Mouse (Mus musculus): Measurements from ENCODE around the gene Sp1.

The Sp1 gene

GRCm38 (mm10) chr15:102433173-102433572 lies 27.2 kb downstream of the Sp1 start:
- DNase-seq (ENCODE audit: low read depth) = no peak

DNA sequence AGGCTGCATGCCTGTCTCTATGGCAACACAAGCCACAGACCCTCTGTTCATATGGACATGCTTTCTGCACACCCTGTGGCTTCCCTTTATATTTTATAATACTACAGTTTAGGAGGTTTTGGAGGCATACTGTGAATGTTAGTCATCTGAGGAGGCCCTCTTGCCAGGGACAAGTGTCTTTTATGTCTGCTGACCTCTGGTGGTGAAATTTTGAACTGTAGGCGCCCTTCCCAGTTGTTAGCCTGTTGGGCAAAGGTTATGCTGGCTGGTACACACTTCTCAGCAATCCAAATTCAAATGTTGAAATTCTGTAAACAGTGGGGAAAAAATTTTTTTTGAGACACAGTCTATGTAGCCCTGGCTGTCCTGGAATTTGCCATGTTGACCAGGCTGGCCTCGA lies 36.5 kb downstream of the Sp1 start:
- peak; percentile 89 for DNase-seq (ENCODE audit: low read depth)

DNA sequence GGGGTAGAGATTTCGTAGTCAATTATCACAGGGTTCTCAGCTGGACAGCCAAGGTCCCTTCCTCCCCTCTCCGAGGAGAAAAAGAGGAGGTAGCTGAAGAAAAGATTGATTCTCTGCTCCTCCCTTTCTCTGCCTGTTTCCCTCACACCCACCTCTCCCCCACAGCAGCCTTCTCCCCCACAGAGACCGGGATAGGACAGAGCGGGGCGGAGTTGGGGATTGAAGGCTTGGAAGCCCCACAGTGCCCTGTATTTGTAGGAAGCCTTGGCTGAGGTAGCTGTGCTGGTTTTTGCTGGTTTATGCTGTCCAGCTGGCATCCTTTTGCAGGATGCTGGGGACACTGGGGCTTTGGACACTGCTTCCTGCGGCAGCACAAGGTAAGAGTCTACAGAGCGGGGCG lies 39.2 kb downstream of the Sp1 start, which contains the start of gene Amhr2:
Gene Amhr2, plus strand, starts transcription at position 222 of the 400 bp plus-strand sequence.
- no peak for DNase-seq (ENCODE audit: low read depth)

- DNase-seq (ENCODE audit: low read depth) = no peak
These were observed 40.5 kb downstream of the Sp1 start for GRCm38 (mm10) chr15:102446448-102446847.

DNA sequence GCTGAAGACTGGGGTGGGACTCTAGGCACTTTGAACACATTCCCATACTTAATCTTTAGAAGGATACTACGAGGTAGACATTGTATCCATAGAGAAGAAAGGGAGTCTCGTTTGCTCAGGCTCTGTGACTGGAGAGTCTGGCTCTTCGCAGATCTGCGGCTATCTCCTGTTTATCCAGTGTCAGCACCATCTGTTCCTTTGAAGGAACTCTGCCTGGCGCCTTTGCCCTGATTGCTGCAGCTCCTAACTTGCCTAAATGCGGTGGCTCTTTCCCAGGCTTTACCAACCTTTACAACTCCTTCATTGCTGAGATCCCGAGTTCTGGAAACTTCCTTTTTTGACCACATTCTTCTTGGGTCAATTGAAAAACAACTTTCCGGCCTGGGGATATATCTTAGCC lies 43.4 kb downstream of the Sp1 start:
- DNase-seq (ENCODE audit: low read depth) = no peak

DNA sequence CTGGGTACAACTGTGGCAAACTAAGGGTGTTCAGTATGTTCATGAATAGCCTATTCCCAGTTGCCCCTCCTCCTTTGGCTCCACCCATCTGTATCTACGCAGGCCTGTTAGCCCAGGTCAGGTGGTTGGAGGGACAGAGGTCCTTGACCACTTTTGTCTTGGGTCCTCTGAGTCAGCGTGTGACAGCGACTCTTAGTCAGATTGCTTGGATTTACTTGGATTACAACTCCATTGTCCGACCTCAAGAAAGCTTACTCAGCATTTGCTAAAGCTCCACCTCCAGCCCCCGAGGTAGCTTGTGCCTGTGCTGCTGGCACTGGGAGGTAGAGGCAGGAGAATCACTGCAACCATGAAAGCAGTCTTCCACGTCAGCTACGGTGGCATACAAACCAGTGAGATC lies 45.0 kb downstream of the Sp1 start:
- no peak for DNase-seq (ENCODE audit: low read depth)

DNA sequence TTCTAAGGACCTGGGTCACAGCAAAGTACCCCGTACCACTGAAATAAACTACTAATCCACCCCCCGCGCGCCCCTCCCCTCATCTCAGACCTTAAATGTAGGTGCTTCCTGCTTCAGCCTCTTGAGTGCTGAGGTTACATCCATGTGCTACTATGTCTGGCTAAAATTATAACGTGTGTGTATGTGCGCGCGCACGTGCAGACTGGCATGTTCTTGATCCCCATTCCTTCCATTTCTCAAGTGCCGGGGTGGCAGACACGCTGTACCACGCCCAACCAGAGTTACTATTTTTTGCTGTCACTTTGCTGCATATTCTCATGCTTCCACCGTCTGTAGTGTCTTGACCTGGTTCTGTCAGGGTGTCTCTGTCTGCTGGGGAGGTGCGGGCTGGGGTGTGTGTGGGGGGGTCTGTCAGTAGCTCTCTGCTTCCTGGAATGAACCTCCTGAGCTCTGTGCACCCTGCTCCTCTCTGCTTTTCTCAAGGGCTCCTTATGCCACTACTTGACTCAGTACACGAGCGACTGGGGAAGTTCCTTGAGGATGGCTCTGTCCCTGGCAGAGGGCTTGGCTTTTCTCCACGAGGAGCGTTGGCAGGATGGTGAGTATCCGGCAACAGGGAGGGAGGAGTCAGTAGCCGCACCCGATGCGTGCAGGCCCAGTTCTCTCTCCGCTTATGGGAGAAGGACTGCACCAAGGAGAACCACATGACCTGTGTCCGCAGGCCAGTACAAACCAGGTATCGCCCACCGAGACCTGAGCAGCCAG lies 45.9 kb downstream of the Sp1 start:
- no peak for DNase-seq (ENCODE audit: low read depth)

DNA sequence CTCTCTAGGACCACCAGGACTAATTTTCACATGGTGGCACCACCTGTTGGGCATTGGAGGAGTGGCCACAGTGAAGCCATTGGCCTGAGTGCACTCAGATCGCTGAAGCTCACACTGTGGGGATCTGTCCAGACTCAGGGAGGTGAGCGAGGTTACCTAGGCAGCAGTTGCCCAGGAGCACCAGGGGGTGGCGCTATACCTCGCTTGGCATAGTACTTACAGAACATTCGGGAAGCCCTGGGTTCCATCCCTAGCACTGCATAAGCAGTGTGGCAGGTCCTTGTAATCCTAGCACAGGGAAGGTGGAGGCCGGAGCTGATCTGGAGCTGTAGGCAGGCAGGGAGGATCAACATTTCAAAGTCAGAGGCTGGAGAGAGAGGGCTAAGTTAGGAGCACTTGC lies 50.0 kb downstream of the Sp1 start:
- peak; percentile 62 for DNase-seq (ENCODE audit: low read depth)

DNA sequence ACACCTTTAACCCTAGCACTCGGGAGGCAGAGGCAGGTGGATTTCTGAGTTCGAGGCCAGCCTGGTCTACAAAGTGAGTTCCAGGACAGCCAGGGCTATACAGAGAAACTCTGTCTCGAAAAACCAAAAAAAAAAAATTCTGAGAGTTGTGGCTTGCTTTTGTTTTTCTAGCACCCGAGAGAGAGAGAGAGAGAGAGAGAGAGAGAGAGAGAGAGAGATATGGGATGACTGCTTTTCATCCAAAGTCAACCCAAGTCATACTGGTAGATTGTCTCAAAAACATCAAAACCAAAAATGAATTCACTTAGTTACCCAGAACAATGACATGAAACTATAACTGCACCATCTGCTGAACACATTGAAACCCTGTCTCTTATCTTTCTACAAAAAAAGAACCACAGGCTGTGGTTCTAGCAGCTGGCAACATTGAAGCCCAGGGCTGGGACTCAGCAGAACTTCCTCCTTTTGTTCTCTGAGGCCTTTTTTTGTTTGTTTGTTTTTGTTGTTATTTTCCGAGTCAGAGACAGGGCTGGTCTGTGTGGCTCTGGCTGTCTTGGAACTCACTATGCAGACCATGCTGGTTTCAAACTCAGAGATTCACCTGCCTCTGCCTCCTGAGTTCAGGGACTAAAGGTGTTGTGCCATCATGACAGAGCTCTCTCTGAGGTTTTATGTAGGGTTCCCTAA lies 52.2 kb downstream of the Sp1 start:
- DNase-seq (ENCODE audit: low read depth) = peak; percentile 81

- DNase-seq (ENCODE audit: low read depth) = peak; percentile 99
These were observed 53.0 kb downstream of the Sp1 start, which contains the start of gene Prr13 for GRCm38 (mm10) chr15:102458904-102459317. Gene Prr13, plus strand, starts transcription at chr15:102459028.

DNA sequence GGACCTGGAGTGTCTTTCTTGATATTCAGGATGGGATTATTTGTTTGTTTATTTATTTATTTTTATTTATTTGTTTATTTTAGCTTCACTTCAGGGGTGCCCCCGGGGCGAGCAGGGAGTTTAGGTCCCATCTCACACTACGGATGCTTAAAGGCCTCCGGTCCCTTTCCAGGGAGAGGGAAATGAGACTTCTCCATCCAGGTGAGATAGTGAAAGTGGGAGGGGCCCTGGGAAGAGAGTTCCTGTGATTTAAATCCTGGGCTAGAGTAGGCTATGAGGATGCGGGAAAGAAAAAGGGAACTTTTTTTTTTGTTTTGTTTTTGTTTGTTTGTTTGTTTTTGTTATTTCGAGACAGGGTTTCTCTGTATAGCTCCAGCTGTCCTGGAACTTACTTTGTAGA lies 53.4 kb downstream of the Sp1 start:
- no peak for DNase-seq (ENCODE audit: low read depth)

- peak; percentile 53 for DNase-seq (ENCODE audit: low read depth)
These were observed 53.9 kb downstream of the Sp1 start for GRCm38 (mm10) chr15:102459847-102460246.

DNA sequence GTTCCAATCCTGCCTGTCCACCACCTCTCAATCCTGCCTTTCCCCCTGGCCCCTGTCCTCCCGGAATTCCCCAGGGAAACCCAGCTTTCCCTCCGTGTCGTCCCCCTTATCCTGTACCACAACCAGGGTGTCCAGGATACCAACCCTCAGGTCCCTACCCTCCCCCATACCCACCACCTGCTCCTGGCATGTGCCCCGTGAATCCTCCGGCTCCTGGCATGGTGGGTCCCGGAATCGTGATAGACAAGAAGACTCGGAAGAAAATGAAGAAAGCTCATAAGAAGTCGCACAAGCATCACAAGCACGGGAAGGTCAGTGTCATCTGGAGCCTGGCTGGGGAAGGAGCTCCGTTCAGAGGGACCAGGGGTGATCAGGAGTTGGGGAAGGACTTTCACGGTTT lies 54.5 kb downstream of the Sp1 start:
- DNase-seq (ENCODE audit: low read depth) = no peak

GRCm38 (mm10) chr15:102460971-102461370 lies 55.0 kb downstream of the Sp1 start:
- peak; percentile 55 for DNase-seq (ENCODE audit: low read depth)

- no peak for DNase-seq (ENCODE audit: low read depth)
These were observed 55.6 kb downstream of the Sp1 start for GRCm38 (mm10) chr15:102461430-102462075.

DNA sequence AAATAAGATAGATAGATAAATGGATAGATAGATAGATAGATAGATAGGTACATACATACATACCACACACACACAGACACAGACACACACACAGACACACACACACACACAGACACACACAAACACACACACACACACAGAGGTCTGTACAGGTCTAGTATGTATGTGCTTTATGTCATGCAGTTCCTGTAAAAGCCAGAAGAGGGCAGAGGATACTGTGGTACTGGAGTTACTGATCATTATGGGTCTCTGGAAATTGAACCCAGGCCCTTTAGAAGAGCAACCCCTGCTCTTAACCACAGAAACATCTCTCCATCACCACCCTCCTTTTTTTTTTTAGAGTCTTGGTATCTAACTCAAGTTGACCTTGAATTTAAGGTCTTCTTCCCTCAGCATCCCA lies 57.7 kb downstream of the Sp1 start:
- DNase-seq (ENCODE audit: low read depth) = peak; percentile 76

- no peak for DNase-seq (ENCODE audit: low read depth)
These were observed 62.9 kb downstream of the Sp1 start for GRCm38 (mm10) chr15:102468675-102469370.

- DNase-seq (ENCODE audit: low read depth) = peak; percentile 96
These were observed 64.3 kb downstream of the Sp1 start, which contains the start of gene Pcbp2 for GRCm38 (mm10) chr15:102470183-102470604. Gene Pcbp2, plus strand, starts transcription at chr15:102470539.

- peak; percentile 89 for DNase-seq (ENCODE audit: low read depth)
These were observed 64.8 kb downstream of the Sp1 start for GRCm38 (mm10) chr15:102470605-102471294.

- DNase-seq (ENCODE audit: low read depth) = no peak
These were observed 65.3 kb downstream of the Sp1 start for GRCm38 (mm10) chr15:102471295-102471645.

GRCm38 (mm10) chr15:102471727-102472126 lies 65.8 kb downstream of the Sp1 start:
- no peak for DNase-seq (ENCODE audit: low read depth)

GRCm38 (mm10) chr15:102473246-102473645 lies 67.3 kb downstream of the Sp1 start:
- no peak for DNase-seq (ENCODE audit: low read depth)

All from induced T-regulatory cell, adult 2 months (primary cell).